Mouse (Mus musculus) kidney, postnatal 14 days (tissue): Measurements from ENCODE around the gene Barx2.
A peak's percentile ranks its signal among the peaks of the same experiment; 100 is the strongest.

Experiments
- DNase-seq: peaks from one replicate; pipeline ENCODE4 v3.0.0; 2022; ENCODE audit warnings: mixed read lengths

Barx2 gene

GRCm38 (mm10) chr9:31886258-31886657 is 27.0 kb downstream of the Barx2 start:
- DNase-seq: no peak

GRCm38 (mm10) chr9:31882376-31882775 is 30.9 kb downstream of the Barx2 start:
- no peak for DNase-seq

GRCm38 (mm10) chr9:31875556-31875955 is 37.7 kb downstream of the Barx2 start:
- DNase-seq: no peak

GRCm38 (mm10) chr9:31874236-31874635 is 39.0 kb downstream of the Barx2 start:
- DNase-seq: no peak

GRCm38 (mm10) chr9:31871410-31871809 is 41.9 kb downstream of the Barx2 start:
- DNase-seq: no peak

GRCm38 (mm10) chr9:31868823-31869460 is 44.3 kb downstream of the Barx2 start:
- DNase-seq: no peak

- DNase-seq: no peak
Observed at GRCm38 (mm10) chr9:31863830-31864229, 49.4 kb downstream of the Barx2 start.

GRCm38 (mm10) chr9:31859446-31859845 is 53.8 kb downstream of the Barx2 start:
- DNase-seq: no peak

GRCm38 (mm10) chr9:31858720-31859340 is 54.4 kb downstream of the Barx2 start:
- DNase-seq: peak; percentile 24

- DNase-seq: no peak
Observed at GRCm38 (mm10) chr9:31857512-31857911, 55.8 kb downstream of the Barx2 start.

- DNase-seq: no peak
Observed at GRCm38 (mm10) chr9:31856437-31856836, 56.8 kb downstream of the Barx2 start.

- DNase-seq: peak; percentile 31
Observed at GRCm38 (mm10) chr9:31855668-31856067, 57.6 kb downstream of the Barx2 start.

GRCm38 (mm10) chr9:31851710-31852109 is 61.6 kb downstream of the Barx2 start:
- no peak for DNase-seq

GRCm38 (mm10) chr9:31850706-31851105 is 62.6 kb downstream of the Barx2 start:
- DNase-seq: no peak

- DNase-seq: no peak
Observed at GRCm38 (mm10) chr9:31849387-31849786, 63.9 kb downstream of the Barx2 start.

- no peak for DNase-seq
Observed at GRCm38 (mm10) chr9:31844614-31845013, 68.6 kb downstream of the Barx2 start.

GRCm38 (mm10) chr9:31841108-31841815 is 72.0 kb downstream of the Barx2 start:
- no peak for DNase-seq

- DNase-seq: no peak
Observed at GRCm38 (mm10) chr9:31840571-31840970, 72.7 kb downstream of the Barx2 start.

- DNase-seq: no peak
Observed at GRCm38 (mm10) chr9:31840037-31840436, 73.2 kb downstream of the Barx2 start.

- no peak for DNase-seq
Observed at GRCm38 (mm10) chr9:31839106-31840027, 73.9 kb downstream of the Barx2 start.

GRCm38 (mm10) chr9:31838047-31838446 is 75.2 kb downstream of the Barx2 start:
- DNase-seq: no peak

- peak; percentile 5 for DNase-seq
Observed at GRCm38 (mm10) chr9:31808753-31809152, 104.5 kb downstream of the Barx2 start.

- no peak for DNase-seq
Observed at GRCm38 (mm10) chr9:31802641-31803040, 110.6 kb downstream of the Barx2 start.
